Comparison of ENCODE assay signal across 21 mouse cellular contexts in the genomic region with DNA sequence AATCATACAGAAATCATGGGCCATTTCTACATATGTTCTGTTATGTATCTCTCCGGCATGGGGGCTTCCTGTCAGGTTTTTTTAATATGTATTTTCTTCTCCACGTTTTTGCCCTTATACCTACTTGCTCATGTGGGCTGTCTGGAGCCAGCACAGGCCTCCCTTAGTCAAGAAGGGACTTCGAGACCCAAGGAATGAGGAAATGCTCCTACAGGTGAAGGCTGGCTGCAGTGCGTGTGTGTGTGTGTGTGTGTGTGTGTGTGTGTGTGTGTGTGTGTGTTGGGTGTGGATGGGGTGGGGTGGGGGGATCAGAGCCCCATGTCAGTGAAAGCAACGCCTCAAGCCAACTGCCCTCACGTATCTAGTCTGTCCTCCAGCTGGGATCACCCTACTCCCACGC. TPM values are rescaled to one million over a fixed set of nuclear protein-coding genes. Genes with fewer than 3 reads are reported as not detected.
DNase-seq lines count a peak whose midpoint lies in the region; ATAC-seq and TF ChIP-seq lines count a peak whose summit lies in the region.
"Had no signal": no experiment of that assay in that cellular context is flagged by ENCODE, and none has a peak within 500 bp of the region (broad histone marks: within the 10 kb centered on the region; RNA-seq: fewer than 3 reads in every experiment).

No protein-coding gene starts in this region.

- H3K27me3 ChIP-seq in heart, embryonic 13.5 days (replicated peaks) = no peaks in the 10 kb centered on the region
- H3K27me3 ChIP-seq in liver, adult 2 months (ENCODE audit: control insufficient read depth, insufficient read depth, low read length) = no peaks in the 10 kb centered on the region
- no peaks in the 10 kb centered on the region for H3K27me3 ChIP-seq in E14TG2a.4 (ENCODE audit: insufficient read depth, low read length)
- H3K27me3 ChIP-seq in embryonic facial prominence, embryonic 14.5 days (replicated peaks; ENCODE audit: control insufficient read depth, insufficient read depth, low read length) = no peaks in the 10 kb centered on the region
- H3K27me3 ChIP-seq: midbrain, embryonic 12.5 days; neural tube, embryonic 12.5 days had no signal

- H3K79me2 ChIP-seq in liver, adult 2 months (ENCODE audit: control insufficient read depth, insufficient read depth, low read length) = no peaks in the 10 kb centered on the region

- WGBS in heart, embryonic 13.5 days = 79% methylated on average over 7 of the region's 7 CpGs
- WGBS in liver, adult 2 months = 54% methylated on average over 7 of the region's 7 CpGs
- WGBS in embryonic facial prominence, embryonic 14.5 days = 69% methylated on average over 7 of the region's 7 CpGs

- H3K36me3 ChIP-seq in heart, embryonic 13.5 days = peaks cover 10% of the 10 kb centered on the region; the same call in 1 of the 2 replicates
- no peaks in the 10 kb centered on the region for H3K36me3 ChIP-seq in liver, adult 2 months (ENCODE audit: control insufficient read depth, insufficient read depth, low read length)
- no peaks in the 10 kb centered on the region for H3K36me3 ChIP-seq in E14TG2a.4 (ENCODE audit: insufficient read depth, low read length)
- H3K36me3 ChIP-seq in embryonic facial prominence, embryonic 14.5 days (ENCODE audit: control insufficient read depth, insufficient read depth, low read length) = 0 out of 2 replicates have a peak, but pooled peaks cover 4% of the 10 kb centered on the region
- H3K36me3 ChIP-seq: midbrain, embryonic 12.5 days; neural tube, embryonic 12.5 days had no signal

- intact Hi-C loops in gastrocnemius, postnatal 36 days (cut with DNase I) = no loop called here

- peak overlapping the region; percentile 80; the same call in 1 of the 2 replicates for H3K27ac ChIP-seq in heart, embryonic 13.5 days (replicated peaks)
- H3K27ac ChIP-seq in liver, adult 2 months (replicated peaks; ENCODE audit: insufficient read depth, low read depth, low read length) = no peak overlapping the region
- peak overlapping the region; percentile 78; the same call in 1 of the 2 replicates for H3K27ac ChIP-seq in embryonic facial prominence, embryonic 14.5 days (replicated peaks; ENCODE audit: low read depth, low read length)
- H3K27ac ChIP-seq: gastrocnemius, adult 2 months; hindbrain, postnatal 0 days; midbrain, embryonic 12.5 days; neural tube, embryonic 12.5 days had no signal

- no peak overlapping the region for H3K4me3 ChIP-seq in heart, embryonic 13.5 days
- H3K4me3 ChIP-seq in liver, adult 2 months (ENCODE audit: insufficient read depth, low read depth, low read length) = no peak overlapping the region
- peak overlapping the region; percentile 58; the same call in 1 of the 2 replicates for H3K4me3 ChIP-seq in E14TG2a.4 (replicated peaks; ENCODE audit: low read length)
- no peak overlapping the region for H3K4me3 ChIP-seq in embryonic facial prominence, embryonic 14.5 days (ENCODE audit: low read depth, low read length)
- H3K4me3 ChIP-seq: gastrocnemius, adult 2 months; hindbrain, embryonic 10.5 days; midbrain, embryonic 12.5 days; neural tube, embryonic 12.5 days had no signal

- H3K9ac ChIP-seq in heart, embryonic 13.5 days = peak overlapping the region; percentile 24; the same call in 1 of the 2 replicates
- H3K9ac ChIP-seq in liver, adult 2 months (ENCODE audit: low read depth, low read length) = 0 out of 2 replicates have a peak overlapping the region, but pooled peaks have one; percentile 12
- H3K9ac ChIP-seq in embryonic facial prominence, embryonic 14.5 days (ENCODE audit: low read depth, low read length) = no peak overlapping the region
- H3K9ac ChIP-seq: midbrain, embryonic 12.5 days; neural tube, embryonic 12.5 days had no signal

- no peak for TF ChIP-seq POLR2A in liver, adult 2 months (IDR thresholded peaks at IDR 0.05; ENCODE audit: extremely low read depth, insufficient read depth, low read length)

- H3K4me1 ChIP-seq in heart, embryonic 13.5 days = peaks cover 56% of the 10 kb centered on the region
- H3K4me1 ChIP-seq in liver, adult 2 months (ENCODE audit: control insufficient read depth, insufficient read depth, low read length) = peaks cover 2% of the 10 kb centered on the region; the same call in 1 of the 2 replicates
- H3K4me1 ChIP-seq in E14TG2a.4 (replicated peaks; ENCODE audit: low read depth, low read length) = peaks cover 55% of the 10 kb centered on the region
- H3K4me1 ChIP-seq in embryonic facial prominence, embryonic 14.5 days (ENCODE audit: control insufficient read depth, insufficient read depth, low read length) = peaks cover 32% of the 10 kb centered on the region

- H3K9me3 ChIP-seq in heart, embryonic 13.5 days = no peaks in the 10 kb centered on the region
- no peaks in the 10 kb centered on the region for H3K9me3 ChIP-seq in E14TG2a.4 (ENCODE audit: low read length)
- no peaks in the 10 kb centered on the region for H3K9me3 ChIP-seq in embryonic facial prominence, embryonic 14.5 days (ENCODE audit: control insufficient read depth, low read length)
- H3K9me3 ChIP-seq: hindbrain, embryonic 10.5 days; midbrain, embryonic 12.5 days; neural tube, embryonic 12.5 days had no signal

- DNase-seq in heart, adult 8-10 months (ENCODE audit: low spot score) = no peak
- DNase-seq in liver, adult 2 months (ENCODE audit: extremely low read depth, low read depth, low spot score) = no peak
- no peak for DNase-seq in liver
- no peak for DNase-seq in embryonic facial prominence, embryonic 14.5 days (ENCODE audit: low spot score)
- no peak for DNase-seq in spleen, adult 18-20 months
- DNase-seq in gastrocnemius, postnatal 36 days = no peak
- DNase-seq: adrenal gland, adult 8-10 months; cerebellum, postnatal 10 days; gastrocnemius, adult 2 months; left cerebral cortex, postnatal 4 days; lung, adult 18-20 months; thymus, postnatal 25 days had no signal

- TF ChIP-seq CTCF in liver, adult 2 months (IDR thresholded peaks at IDR 0.05; ENCODE audit: low read depth, low read length) = no peak
- TF ChIP-seq CTCF in E14TG2a.4 (conservative IDR thresholded peaks at IDR 0.05; ENCODE audit: low read length) = no peak

- no peak for ATAC-seq in heart, embryonic 13.5 days (ENCODE audit: extremely low read depth, insufficient number of reproducible peaks, low FRiP score, low TSS enrichment)
- no peak for ATAC-seq in embryonic facial prominence, embryonic 14.5 days (ENCODE audit: low read depth)
- ATAC-seq: hindbrain, postnatal 0 days had no signal

- no peak overlapping the region for H3K4me2 ChIP-seq in heart, embryonic 13.5 days
- no peak overlapping the region for H3K4me2 ChIP-seq in embryonic facial prominence, embryonic 14.5 days (ENCODE audit: low read depth, low read length)
- H3K4me2 ChIP-seq: midbrain, embryonic 12.5 days; neural tube, embryonic 12.5 days had no signal

RNA-seq across cellular contexts. Expression of gene Hunk, which starts 16.5 kb away (rescaled TPM):
- polyA plus RNA-seq in heart, embryonic 13.5 days (2015; fragmentation: Nextera tagmentation; extraction: Ambion mirVana) = 9.5 and 10.6 TPM in 2 replicates
- total RNA-seq in heart, adult 8-10 months (2022) = under 1 TPM; 0.19 to 0.79 (median 0.45) TPM
- 0.74 and 2.0 TPM in 2 replicates for total RNA-seq in liver, adult 2 months (2014; rRNA removed)
- 0.36 and 0.50 TPM in 2 replicates for polyA plus RNA-seq in liver, adult 2 months (2012; rRNA removed)
- 9.7 and 12.4 TPM in 2 replicates for polyA plus RNA-seq in embryonic facial prominence, embryonic 14.5 days (2014; fragmentation: Nextera tagmentation; extraction: Ambion mirVana)
- total RNA-seq in gastrocnemius, postnatal 36 days (2021) = 1 to 10 TPM in 1 of 2 experiments, under 1 TPM in 1; 0.74 to 1.1 TPM
- total RNA-seq: granulocyte monocyte progenitor cell, adult 5-6 weeks; megakaryocyte progenitor cell, adult 5-6 weeks; monocyte, adult 5-6 weeks had no signal
